Mouse (Mus musculus) thymus, postnatal 25 days (tissue): ENCODE results near the gene Cfi.

Source experiments
- DNase-seq: peaks from one replicate; pipeline ENCODE4 v3.0.0; 2022

The Cfi gene

DNA sequence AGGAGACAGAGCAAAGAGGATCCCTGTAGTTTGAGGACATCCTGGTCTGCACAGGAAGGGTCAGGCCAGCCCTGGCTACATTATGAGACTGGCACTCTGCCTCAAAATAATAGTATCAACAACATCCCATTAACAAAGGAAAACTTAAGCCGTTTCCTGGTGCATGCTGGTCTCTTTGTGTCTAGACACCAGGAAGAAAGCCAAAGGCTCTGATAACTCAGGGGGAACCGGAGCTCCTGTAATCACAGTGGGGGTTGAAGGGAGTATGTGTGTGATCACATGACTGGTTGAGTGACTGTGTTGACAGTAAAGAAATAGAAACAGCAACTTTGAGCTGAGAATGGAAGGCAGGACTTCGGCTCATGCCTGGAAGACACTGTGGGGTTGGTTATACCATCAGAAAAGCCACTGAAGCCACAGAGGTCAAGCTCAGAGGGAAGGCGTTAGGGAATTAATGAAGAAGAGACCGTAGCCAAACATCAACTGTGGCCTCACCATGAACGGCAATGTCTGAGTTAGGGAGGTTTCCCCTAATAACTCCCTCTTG is at the start of gene Cfi:
TSS of gene Cfi (plus strand) at position 497 of the 547 bp plus-strand sequence.
- DNase-seq, result no peak

DNA sequence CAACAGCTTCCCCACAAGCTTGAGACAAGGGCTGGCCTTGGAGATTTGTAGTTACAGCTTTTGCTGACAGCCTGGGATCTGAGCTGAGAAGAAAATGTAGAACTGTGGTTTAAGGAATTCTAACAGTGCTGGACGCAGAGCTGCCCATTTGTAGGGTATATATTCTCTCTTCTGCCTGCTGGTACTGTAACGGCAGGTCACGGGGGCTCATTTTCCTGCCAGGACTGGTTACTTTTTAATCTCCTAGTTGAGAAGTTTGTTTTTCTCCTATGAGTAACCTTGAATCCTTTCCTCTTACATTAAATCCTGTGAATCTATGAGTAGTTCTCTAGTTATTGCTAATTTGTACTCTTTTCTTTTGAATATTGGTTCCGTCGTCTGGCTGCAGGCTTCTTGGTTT is 41.9 kb upstream of the Cfi start:
- DNase-seq, result no peak

GRCm38 (mm10) chr3:129797341-129797740 is 38.3 kb upstream of the Cfi start:
- no peak for DNase-seq

DNA sequence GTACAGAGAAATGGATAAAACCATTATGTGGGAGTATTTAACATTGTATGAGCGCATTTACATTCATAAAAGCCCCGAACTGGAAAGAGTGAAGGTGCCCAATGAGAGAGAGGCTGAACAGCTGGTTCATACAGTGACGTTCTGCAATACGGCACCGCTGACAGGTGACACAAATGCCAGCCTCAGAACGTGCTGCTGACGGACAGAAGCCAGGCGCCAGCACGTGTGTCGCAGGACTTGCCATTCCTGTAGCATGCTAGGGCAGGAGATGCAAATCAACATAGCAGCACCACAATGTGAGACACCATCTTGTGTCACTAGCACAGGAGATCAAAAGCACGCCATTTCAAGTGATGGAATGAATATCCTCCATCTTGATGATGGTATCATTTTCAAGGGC is 37.1 kb upstream of the Cfi start:
- no peak for DNase-seq

GRCm38 (mm10) chr3:129799011-129799410 is 36.7 kb upstream of the Cfi start:
- DNase-seq, result no peak

DNA sequence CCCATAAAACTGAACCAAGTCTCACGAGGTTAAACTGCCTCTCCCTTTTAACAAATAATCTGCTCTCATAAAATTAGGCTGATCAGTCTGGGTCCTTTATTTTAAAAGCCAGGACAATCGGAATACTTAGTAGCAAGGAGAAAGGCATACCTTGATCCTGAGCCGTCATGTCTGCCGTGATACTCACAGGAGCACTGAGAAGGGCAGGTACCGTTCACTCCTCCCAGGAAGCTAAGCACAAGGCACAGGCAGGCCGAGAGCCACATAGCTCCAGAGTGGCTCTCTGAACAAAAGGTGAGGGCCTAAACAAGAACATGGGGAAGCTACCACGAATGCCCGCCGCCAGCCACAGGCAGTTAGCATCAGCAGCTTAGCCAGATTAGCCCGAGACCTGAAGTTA is 31.9 kb upstream of the Cfi start, which contains the start of gene Lrit3:
TSS of gene Lrit3 (minus strand) at position 266 of the 400 bp plus-strand sequence.
- no peak for DNase-seq

DNA sequence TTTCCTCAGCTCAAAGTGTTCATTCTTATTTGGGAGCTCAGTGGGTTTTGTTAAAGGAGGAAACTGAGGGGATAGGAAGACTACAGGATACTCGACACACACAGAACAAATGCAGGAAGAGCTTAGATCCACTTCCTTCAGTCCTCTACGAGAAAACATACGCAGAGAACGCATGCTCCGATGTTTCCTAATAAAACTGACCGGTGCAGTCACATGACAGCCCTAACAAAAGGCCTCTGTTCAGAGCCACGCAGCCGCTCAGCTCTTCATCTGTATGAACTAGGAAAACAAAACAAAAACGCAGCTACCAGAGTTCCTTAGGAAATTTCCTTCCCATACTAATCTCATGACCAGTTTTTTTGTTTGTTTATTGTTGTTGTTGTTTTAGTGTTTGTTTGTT is 14.8 kb upstream of the Cfi start:
- no peak for DNase-seq

DNA sequence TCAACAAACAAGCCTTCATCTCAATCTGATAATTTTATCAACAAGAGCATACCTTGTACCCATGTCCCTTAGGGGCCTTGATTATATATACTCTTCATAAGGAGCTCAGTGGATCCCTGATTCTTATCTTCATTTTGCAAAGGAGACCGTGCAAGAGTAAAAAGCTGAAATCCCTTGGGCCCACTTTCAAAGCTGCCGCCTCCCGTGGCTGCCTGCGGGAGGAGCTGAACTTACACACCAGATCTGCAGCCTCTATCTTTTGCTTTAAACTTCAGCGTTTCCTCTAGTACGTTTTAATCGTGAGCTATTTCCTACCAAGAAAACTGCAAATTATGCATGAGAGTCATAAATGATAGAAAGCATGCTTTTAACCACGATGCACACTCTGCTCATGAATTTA is 13.9 kb upstream of the Cfi start:
- no peak for DNase-seq

- no peak for DNase-seq
These were observed 13.4 kb upstream of the Cfi start, which contains the start of gene Rrh for GRCm38 (mm10) chr3:129822206-129822775. Gene Rrh (minus strand): TSS chr3:129822587.

GRCm38 (mm10) chr3:129823293-129823692 is 12.4 kb upstream of the Cfi start:
- peak; percentile 5 for DNase-seq

- no peak for DNase-seq
These were observed 11.5 kb upstream of the Cfi start for GRCm38 (mm10) chr3:129824146-129824545.

GRCm38 (mm10) chr3:129824891-129825290 is 10.8 kb upstream of the Cfi start:
- DNase-seq, result no peak

GRCm38 (mm10) chr3:129826691-129827090 is 9.0 kb upstream of the Cfi start:
- DNase-seq, result no peak

DNA sequence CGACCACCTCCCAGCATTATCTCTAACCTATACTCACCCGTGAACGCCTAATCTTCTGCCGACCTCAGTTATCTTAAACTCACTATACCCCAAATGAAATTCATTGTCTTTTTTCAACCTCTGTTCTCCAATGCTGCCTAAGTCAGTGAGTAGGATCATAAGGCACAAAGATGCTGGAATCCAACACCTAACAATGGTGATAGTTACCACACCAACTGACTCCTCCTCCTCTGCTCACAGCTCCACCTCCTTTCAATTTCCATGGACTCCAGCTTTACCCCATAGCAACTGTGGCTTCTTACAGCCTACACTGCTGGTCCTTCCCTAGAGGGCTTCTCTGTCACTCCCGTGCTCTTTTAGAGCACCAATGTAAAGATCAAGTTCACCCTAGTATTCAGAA is 8.0 kb upstream of the Cfi start:
- DNase-seq, result no peak

GRCm38 (mm10) chr3:129830626-129831025 is 5.1 kb upstream of the Cfi start:
- peak; percentile 61 for DNase-seq

GRCm38 (mm10) chr3:129831035-129831568 is 4.6 kb upstream of the Cfi start, which contains the start of gene Gar1:
Gene Gar1 (minus strand): TSS chr3:129831396.
- DNase-seq, result peak; percentile 93

DNA sequence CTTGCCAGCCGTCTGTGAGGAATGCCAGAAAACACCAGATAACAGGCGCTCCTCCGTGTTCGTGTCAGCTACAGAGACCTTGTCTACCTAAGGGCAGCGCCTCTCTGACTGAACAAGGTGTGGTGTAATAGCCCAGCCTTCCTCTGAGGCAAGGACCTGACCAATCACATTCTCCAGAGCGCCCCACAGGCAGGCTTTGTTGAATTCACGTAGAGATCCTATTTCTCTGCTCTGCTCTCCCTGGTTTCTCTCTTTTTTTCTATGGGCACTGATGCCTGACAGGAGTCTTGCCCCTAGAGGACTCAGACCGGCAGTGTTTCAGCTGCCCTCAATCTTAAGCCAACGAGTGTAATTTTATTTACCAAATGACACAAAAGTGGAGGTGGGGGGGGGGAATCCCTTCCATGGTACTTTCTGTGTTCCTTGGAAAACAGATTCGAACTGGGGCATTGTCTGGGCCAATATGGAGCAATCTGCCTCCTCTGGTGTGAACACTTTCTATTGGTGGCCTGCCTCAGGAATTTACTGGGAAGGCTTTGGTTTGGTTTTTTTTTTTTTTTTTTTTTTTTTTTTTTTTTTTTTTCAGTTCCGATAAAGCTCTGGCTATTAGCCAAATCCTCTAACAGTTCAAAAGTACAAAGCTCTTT is 490 bp downstream of the Cfi start:
- DNase-seq, result no peak

GRCm38 (mm10) chr3:129836965-129837364 is 1.3 kb downstream of the Cfi start:
- no peak for DNase-seq

GRCm38 (mm10) chr3:129838017-129838416 is 2.3 kb downstream of the Cfi start:
- DNase-seq, result no peak

DNA sequence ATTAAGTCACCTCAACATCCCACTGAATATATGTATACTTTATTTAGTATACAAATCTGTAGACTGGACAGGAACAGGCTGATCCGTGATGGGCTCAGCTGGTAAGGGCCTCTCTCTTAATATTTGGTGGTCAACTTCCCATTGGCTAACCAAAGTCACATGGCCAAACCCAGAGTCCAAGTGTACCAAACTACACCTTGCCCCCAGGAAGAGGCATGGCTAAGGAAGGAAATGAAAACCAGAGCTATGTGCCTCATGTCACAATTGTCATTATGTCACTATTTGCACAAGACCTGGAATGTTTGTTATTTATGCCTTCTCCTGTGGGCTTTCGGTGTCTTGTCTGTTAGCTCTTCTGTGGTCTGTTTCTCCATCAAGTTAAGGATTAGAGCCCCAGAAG is 10.2 kb downstream of the Cfi start:
- no peak for DNase-seq

- DNase-seq, result no peak
These were observed 11.2 kb downstream of the Cfi start for GRCm38 (mm10) chr3:129846846-129847245.

DNA sequence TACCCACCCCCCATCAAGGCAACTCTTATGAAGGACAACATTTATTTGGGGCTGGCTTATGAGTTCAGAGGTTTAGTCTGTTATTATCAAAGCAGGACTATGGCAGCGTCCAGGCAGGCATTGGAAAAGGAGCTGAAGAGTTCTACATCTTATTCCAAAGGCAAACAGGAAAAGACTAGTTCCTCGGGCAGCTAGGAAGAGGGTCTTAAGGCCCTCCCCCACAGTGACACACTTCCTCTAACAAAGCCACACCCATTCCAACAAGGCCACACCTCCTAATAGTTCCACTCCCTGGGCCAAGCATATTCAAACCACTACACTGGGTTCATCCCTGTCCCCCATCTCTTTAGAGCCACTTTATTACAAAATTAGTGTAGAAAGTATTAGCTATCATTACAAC is 26.9 kb downstream of the Cfi start:
- no peak for DNase-seq

DNA sequence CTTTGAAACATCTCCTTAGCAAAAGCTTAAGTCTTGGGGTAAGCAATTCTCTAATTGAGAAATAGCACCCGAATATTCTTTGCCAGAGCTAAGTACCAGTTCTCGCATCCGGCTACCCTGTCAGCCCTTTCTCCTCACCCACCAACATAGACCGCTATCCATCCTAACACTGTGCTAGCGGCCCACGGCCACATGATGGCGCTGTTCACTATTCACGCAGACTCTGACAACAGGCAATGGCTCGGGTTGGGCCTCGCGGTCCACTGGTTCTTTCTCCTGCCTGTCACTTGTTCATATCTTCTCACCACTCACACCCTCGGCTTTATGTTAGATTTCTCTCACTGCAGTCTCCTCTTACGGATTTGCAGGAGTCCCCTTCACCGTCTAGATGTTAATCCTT is 28.0 kb downstream of the Cfi start:
- DNase-seq, result peak; percentile 52

DNA sequence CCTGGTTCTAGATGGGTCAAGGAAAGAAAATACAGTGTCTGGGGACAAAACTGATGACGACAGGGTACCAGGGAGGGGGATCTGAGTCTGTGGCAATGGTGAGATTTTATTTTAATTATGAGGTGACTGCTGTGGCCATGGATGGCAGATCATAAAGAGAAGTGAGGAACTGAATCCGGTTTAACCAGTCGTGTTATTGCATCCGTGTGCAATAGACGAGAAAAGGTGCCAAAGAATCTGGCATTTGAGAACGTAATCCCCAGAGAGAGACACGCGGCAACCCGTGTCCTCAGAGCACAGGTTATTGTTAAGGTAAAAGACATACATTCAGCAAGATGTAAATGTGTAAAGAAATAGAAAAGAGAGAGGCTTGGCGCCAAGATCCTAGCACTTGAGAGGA is 41.6 kb downstream of the Cfi start:
- no peak for DNase-seq
